Mouse (Mus musculus) neural tube, embryonic 15.5 days (tissue): ENCODE results near the gene Ttc7b. TPM values are rescaled to one million over a fixed set of nuclear protein-coding genes. Genes with fewer than 3 reads are reported as not detected.
A peak's percentile ranks its signal among the peaks of the same experiment; 100 is the strongest.

Experiments used
- ATAC-seq: fragments of 200-750 bp; cut with Nextera tagmentation; 2 replicates; pipeline ENCODE4 v1.8.0; 2017; ENCODE audit warnings: mild to moderate bottlenecking, moderate TSS enrichment, moderate library complexity; ENCODE audit not compliant: low FRiP score
- H3K27ac ChIP-seq: fragments of 300-500 bp; sonication (generic); replicated peaks from 2 replicates; pipeline ENCODE4 v1.5.1; 2015; ENCODE audit warnings: mild to moderate bottlenecking, inconsistent platforms
- H3K27me3 ChIP-seq: fragments of 300-500 bp; sonication (generic); replicated peaks from 2 replicates; pipeline ENCODE4 v1.6.1; 2015; ENCODE audit warnings: inconsistent platforms
- H3K36me3 ChIP-seq: fragments of 300-500 bp; sonication (generic); 2 replicates; pipeline ENCODE4 v1.6.1; 2015; ENCODE audit warnings: inconsistent platforms
- H3K4me1 ChIP-seq: fragments of 300-500 bp; sonication (generic); 2 replicates; pipeline ENCODE4 v1.6.1; 2015; ENCODE audit warnings: inconsistent platforms
- H3K4me2 ChIP-seq: fragments of 300-500 bp; sonication (generic); 2 replicates; pipeline ENCODE4 v1.6.1; 2015; ENCODE audit warnings: inconsistent platforms, mild to moderate bottlenecking, moderate library complexity
- H3K4me3 ChIP-seq: fragments of 300-500 bp; sonication (generic); replicated peaks from 2 replicates; pipeline ENCODE4 v1.5.1; 2015; ENCODE audit warnings: mild to moderate bottlenecking, inconsistent platforms
- H3K9ac ChIP-seq: fragments of 300-500 bp; sonication (generic); replicated peaks from 2 replicates; pipeline ENCODE4 v1.6.1; 2015; ENCODE audit warnings: mild to moderate bottlenecking, inconsistent platforms
- H3K9me3 ChIP-seq: fragments of 300-500 bp; sonication (generic); replicated peaks from 2 replicates; pipeline ENCODE4 v1.6.1; 2016; ENCODE audit warnings: inconsistent platforms
- WGBS: fragments of 180-500 bp; shearing (Covaris S2); methylation state at CpG from one replicate; pipeline ENCODE4 v1.1.7; 2015; ENCODE audit warnings: mixed read lengths; 5-methylcytosine and 5-hydroxymethylcytosine counted together
- polyA plus RNA-seq: library from polyadenylated mRNA; unstranded; fragments of >200 nt; fragmentation: Nextera tagmentation; extraction: Ambion mirVana; gene quantifications from 2 replicates; pipeline ENCODE4 v1.2.1, GENCODE M21; 2015

Gene Ttc7b
- polyA plus RNA-seq, 1 experiment from 2014 or later, result 10.2 TPM

DNA sequence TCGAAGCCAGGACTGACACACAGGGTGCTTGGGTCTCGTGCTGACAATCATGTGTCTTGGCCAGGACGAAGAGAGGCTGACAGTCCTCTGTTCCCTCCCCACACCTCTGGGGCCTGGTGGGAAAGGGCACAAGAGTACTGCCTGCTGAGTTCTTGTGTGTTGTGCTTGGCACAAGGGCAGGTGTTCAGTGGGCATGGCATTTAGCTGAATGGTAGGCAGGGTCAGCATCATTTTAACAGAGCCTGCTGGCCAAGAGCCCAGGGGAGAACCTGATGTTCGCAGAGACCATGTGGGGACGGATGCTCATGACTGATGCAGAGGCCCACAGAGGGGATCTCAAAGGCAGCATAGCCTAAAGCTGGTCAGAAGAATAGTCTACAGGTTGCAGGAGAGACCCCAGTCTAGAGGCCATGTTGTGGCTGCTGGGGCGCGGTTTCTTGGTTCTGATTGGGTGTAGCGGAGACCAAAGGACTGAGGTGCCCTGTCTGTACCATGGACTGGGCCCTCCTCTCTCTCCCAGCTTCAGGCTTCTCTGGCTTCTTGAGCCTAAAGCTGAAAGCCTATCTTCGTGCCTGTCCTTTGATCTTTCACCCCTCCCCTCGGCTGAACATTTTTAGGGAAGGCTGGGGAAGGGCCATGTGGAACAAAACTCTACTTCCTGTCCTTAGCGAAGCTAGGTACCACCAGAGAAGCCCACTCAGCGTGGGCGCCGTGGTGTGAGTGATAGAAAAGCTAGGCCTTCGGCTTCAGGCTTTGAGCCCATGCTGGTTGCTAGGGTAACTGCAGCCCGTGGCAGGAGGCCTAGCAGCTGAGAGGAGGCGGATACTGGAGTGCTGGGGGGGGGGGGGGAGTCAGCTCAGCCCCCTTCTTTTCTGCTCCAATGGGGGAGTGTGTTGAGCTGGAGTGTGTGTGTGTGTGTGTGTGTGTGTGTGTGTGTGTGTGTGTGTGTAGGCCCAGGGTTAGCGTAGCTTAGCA lies 229.6 kb downstream of the Ttc7b start:
- H3K4me3 ChIP-seq, result no peak overlapping the region
- no peaks in the 10 kb centered on the region for H3K27me3 ChIP-seq
- H3K9me3 ChIP-seq, result no peaks in the 10 kb centered on the region
- no peak overlapping the region for H3K4me2 ChIP-seq
- ATAC-seq, result peak; percentile 75
- no peaks in the 10 kb centered on the region for H3K36me3 ChIP-seq
- H3K4me1 ChIP-seq, result peaks cover 36% of the 10 kb centered on the region
- no peak overlapping the region for H3K9ac ChIP-seq
- WGBS, result 31% methylated on average over 18 of the region's 18 CpGs
- peak overlapping the region; percentile 78 for H3K27ac ChIP-seq

DNA sequence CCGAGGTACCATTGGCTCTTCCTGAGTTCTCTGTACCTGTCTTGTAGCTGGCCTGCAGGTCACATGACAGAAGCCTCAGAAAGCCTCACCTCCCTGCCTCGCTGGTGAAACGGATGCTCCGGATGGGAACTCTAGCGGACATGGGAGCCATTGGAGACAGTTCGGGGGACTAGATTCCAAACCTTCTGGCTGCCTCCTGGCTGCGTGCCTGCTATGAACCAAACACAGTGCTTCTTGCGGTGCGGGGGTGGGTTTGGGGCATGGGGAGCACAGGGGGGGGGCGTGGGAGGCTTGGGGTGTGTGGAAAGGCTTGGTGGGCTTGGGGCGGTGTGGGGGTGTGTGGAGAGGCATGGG lies 230.5 kb downstream of the Ttc7b start:
- Histone ChIP-seq H3K4me2 (no peak overlapping the region), H3K27me3 (no peaks in the 10 kb centered on the region), H3K9ac (no peak overlapping the region), H3K4me1 (peaks cover 36% of the 10 kb centered on the region), H3K9me3 (no peaks in the 10 kb centered on the region), H3K27ac (peak overlapping the region; percentile 78), H3K36me3 (no peaks in the 10 kb centered on the region), H3K4me3 (no peak overlapping the region)
- 48% methylated on average over 11 of the region's 11 CpGs for WGBS
- no peak; the same call in 1 of the 2 replicates for ATAC-seq

DNA sequence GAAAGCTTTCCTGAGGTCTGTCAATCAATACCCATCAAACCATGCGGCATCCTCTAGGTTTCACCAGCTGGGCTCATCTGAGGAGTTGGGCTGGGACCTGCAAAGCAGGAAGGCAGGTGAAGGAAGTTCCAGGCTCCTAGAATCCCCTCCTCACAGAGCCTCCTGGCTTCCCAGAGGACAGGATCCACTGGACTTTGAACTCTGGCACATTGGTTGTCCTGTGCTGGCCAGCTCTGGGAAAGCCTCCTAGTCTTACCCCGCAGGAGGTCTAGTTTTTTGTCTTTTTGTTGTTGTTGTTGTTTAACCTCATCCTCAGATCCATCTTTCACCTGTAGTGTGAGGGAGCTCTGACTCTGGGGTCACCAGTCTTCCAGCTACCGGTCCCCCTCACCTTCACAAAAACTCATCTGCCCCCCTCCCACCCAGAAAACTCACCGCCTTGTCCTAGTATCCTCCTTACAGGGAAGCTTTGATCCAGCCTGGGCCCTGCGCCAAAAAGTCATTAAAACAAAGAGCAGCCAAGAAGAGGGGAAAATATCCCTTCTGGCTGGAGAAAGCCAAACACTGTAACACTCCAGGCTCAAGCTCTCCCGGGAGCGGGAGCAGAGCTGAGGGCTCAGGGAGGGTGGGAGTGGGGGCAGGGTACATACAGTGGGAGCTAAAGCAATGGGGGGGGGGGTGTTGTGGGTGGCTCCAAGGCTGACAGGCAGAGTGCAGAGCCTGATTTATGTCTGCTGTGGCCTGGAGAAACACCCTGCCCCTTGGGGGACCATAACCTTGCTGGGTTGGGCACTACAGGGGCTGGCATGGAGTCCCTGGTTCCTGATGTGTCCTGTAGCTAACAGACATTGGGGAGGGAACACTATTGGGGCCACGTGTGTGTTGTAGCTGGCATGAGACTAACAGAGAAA lies 231.1 kb downstream of the Ttc7b start:
- Histone ChIP-seq H3K9ac (no peak overlapping the region), H3K36me3 (no peaks in the 10 kb centered on the region), H3K4me1 (peaks cover 36% of the 10 kb centered on the region), H3K9me3 (no peaks in the 10 kb centered on the region), H3K4me2 (no peak overlapping the region), H3K4me3 (no peak overlapping the region), H3K27ac (peak overlapping the region; percentile 78), H3K27me3 (no peaks in the 10 kb centered on the region)
- ATAC-seq, result peak; percentile 59
- 20% methylated on average over 8 of the region's 8 CpGs for WGBS

DNA sequence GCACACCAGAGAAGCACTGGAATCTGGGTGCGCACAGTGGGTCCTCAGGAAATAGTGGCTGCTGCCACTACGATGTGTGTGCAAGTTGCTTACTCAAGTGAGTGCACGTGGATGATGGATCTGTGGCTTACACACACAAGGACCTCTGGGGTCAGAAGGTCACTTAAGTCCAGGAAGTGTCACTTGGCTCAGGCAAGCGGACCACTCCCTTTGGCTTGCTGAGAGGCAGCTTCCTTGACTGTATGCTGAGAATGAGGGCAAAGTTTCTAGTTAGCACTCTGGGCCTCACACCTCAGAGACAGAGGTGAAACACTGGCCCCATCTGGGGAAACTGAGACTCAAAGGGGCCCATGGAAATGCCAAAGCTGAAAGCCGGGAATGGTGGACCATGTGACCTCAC lies 232.6 kb downstream of the Ttc7b start:
- ATAC-seq, result no peak

DNA sequence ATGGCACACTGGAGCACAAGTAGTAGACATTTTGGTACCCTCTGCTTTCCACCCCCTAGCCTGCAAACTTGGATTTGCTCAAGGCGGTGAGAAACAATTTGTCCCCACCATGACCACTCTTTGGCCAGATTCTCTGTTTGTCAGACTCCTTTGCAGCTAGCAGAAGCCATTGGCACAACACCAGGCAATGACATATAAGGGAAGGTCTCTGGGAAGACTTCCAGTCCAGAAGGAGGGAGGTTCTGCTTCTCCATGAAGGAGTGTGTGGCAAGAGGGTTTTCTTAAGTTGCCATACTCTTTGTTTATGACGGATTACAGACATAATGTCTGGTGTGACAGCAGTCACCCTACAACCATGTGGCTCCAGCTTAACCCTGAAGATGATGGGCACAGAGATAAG lies 233.1 kb downstream of the Ttc7b start:
- WGBS, result 92% methylated on average over 2 of the region's 2 CpGs
- Histone ChIP-seq H3K27me3 (no peaks in the 10 kb centered on the region), H3K4me3 (no peak overlapping the region), H3K4me2 (no peak overlapping the region), H3K9me3 (no peaks in the 10 kb centered on the region), H3K36me3 (no peaks in the 10 kb centered on the region), H3K9ac (no peak overlapping the region), H3K4me1 (peaks cover 36% of the 10 kb centered on the region), H3K27ac (no peak overlapping the region)
- no peak for ATAC-seq

More for the DNA sequence above, 232.6 kb downstream of the Ttc7b start:
- no peaks in the 10 kb centered on the region for H3K9me3 ChIP-seq
- no peak overlapping the region for H3K4me2 ChIP-seq
- H3K36me3 ChIP-seq, result no peaks in the 10 kb centered on the region
- H3K4me3 ChIP-seq, result no peak overlapping the region
- no peaks in the 10 kb centered on the region for H3K27me3 ChIP-seq
- H3K9ac ChIP-seq, result no peak overlapping the region
- WGBS, result 92% methylated on average over 5 of the region's 5 CpGs
- H3K27ac ChIP-seq, result no peak overlapping the region
- peaks cover 36% of the 10 kb centered on the region for H3K4me1 ChIP-seq

DNA sequence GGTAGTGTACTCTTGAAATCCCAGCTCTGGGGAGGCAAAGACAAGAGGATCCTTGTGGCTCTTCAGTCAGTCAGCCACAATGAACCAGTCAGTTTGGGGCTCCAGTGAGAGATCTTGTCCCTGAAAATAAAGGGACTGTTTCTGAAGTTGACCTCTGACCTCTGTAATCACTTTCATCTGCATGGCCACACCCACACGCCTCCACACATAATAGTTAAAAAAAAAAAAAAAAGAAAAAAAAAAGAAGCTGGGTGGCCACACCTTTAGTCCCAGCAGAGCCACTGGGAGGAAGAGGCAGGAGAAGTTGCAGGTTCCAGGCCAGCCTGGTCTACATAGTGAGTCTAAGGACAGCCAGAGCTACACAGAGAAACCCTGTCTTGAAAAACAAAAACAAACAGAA lies 237.3 kb downstream of the Ttc7b start:
- Histone ChIP-seq H3K4me1 (peaks cover 27% of the 10 kb centered on the region), H3K4me2 (no peak overlapping the region), H3K27ac (peak overlapping the region; percentile 76; the same call in 1 of the 2 replicates), H3K4me3 (no peak overlapping the region), H3K36me3 (no peaks in the 10 kb centered on the region), H3K9me3 (no peaks in the 10 kb centered on the region), H3K27me3 (no peaks in the 10 kb centered on the region), H3K9ac (no peak overlapping the region)
- ATAC-seq, result no peak
- 58% methylated on average over 1 of the region's 1 CpGs for WGBS

DNA sequence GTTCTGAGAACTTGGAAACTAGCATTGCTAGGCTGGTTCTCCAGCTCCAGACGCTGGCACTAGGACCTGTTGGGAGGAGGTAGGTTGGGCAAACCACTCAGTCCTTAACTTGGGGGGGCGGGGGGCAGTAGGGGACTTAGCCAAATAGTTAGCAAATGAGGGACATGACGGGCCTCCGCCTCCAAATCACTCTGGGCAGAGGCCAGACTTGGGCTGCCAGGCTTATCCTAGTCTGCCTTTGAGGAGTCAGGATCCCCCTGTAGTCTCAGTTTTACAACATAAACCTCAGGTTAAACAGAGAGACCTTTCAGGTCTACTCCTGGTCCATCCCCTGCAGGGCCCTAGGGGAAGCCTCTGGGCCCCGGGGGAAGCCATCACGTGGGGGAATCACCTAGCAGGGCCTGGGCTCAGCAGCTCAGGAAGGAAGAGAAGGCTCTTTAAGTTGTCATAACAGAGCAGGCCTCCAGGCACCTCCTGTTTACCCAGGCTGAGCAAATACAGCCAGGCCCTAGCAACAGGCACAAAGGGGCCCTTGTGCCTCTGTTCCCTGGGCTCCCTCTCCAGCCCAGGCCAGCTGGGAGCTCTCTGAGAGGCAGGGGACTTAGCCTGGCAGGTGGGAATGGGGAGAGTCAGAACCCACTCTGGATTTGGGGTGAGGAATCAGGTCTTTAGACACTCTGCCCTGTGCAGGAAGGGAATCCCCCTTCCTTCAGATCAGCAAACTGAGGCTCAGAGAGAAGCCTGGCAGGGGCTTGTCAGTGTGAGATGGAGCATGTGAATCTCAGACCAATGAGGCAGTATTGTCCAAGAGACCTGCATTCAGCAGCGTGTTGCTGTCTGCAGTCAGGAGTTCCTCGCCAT lies 238.4 kb downstream of the Ttc7b start:
- Histone ChIP-seq H3K27ac (peak overlapping the region; percentile 76), H3K9ac (no peak overlapping the region), H3K36me3 (no peaks in the 10 kb centered on the region), H3K27me3 (no peaks in the 10 kb centered on the region), H3K4me3 (no peak overlapping the region), H3K4me1 (peaks cover 34% of the 10 kb centered on the region), H3K4me2 (no peak overlapping the region), H3K9me3 (no peaks in the 10 kb centered on the region)
- peak; percentile 73 for ATAC-seq
- 56% methylated on average over 8 of the region's 8 CpGs for WGBS

DNA sequence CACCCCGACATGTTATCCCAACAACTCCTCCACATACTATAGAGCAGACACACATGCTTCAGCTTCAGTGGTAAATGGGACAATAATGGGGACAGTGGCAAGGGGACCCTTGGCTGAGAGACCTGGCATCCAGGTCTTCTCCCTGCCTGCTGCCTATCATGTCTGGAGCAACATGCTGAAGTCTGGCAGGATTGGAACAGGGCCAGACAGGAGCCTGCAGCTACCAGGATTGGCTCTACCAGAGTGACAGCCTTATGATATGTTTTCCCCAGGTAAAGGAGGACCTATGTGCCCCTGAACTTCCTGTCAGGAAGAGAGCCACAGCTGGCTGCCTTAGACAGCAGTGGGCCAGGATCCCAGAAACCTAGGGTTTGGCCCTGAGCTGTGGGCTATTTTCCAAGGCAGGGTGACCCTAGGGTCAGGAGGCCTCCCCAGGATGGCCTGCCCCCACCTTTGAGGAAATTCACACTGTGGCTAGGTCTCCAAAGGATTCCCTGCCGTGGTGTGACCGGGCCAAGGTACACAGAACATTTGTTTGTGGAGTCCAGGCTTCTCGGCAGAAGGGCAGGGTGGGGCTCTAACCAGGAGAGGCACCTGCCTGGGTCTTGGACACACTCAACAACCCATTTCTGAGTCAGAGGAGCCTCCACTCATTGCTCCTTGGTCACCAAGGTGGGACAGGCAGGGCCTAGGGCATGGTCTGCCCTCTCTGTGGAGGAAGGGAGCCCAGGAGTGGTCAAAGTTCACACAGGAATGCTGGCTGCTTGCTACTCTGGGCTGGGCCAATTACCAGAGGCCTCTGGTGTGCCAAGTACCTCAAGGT lies 239.4 kb downstream of the Ttc7b start:
- H3K9ac ChIP-seq, result no peak overlapping the region
- H3K36me3 ChIP-seq, result no peaks in the 10 kb centered on the region
- no peaks in the 10 kb centered on the region for H3K9me3 ChIP-seq
- no peak for ATAC-seq
- H3K27me3 ChIP-seq, result no peaks in the 10 kb centered on the region
- 81% methylated on average over 4 of the region's 4 CpGs for WGBS
- H3K27ac ChIP-seq, result peak overlapping the region; percentile 76
- H3K4me1 ChIP-seq, result peaks cover 45% of the 10 kb centered on the region
- no peak overlapping the region for H3K4me3 ChIP-seq
- H3K4me2 ChIP-seq, result no peak overlapping the region

DNA sequence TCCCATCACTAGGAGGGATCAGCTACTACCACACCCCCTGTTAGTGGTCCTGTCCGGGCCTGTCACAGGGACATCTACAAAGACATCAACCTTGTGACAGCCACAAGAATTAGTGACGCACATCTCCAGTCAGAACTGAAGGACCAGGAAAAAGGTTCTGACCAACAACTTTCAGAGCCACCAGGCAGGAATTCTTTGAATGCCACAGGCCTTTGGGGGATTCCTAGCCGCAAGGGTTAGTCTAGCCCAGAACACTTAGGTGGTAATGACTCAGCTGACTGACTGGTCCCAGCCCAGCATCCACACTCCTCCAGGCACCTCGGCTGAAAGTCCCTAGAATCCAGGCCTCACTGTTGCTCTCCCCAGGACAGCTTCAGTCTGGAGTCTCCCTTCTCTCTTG lies 240.7 kb downstream of the Ttc7b start:
- H3K9me3 ChIP-seq, result no peaks in the 10 kb centered on the region
- no peaks in the 10 kb centered on the region for H3K27me3 ChIP-seq
- H3K4me1 ChIP-seq, result peaks cover 51% of the 10 kb centered on the region
- no peak overlapping the region for H3K27ac ChIP-seq
- H3K4me3 ChIP-seq, result no peak overlapping the region
- no peak overlapping the region for H3K4me2 ChIP-seq
- ATAC-seq, result no peak
- no peak overlapping the region for H3K9ac ChIP-seq
- WGBS, result 81% methylated on average over 4 of the region's 4 CpGs
- no peaks in the 10 kb centered on the region for H3K36me3 ChIP-seq

DNA sequence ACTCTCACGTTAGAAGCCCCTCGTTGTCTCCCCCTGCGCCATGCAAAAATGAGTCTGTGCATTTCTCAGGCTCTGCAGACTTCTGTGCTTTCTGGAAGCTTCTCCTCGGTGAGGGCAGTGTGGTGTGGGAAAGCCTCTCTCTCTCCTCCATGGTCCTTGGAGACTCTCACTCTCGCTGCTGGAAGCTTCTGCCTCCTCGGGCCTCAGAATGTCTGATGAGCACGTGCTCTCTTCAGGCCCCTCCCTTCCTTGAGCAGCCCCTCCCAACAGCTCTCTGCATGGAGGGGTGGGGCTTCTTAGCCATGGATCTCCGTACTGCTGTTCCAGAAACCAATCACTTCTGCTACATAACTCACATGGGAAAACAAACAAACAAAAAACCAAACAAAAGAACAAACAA lies 242.3 kb downstream of the Ttc7b start:
- H3K9ac ChIP-seq, result no peak overlapping the region
- 36% methylated on average over 8 of the region's 8 CpGs for WGBS
- no peaks in the 10 kb centered on the region for H3K9me3 ChIP-seq
- H3K4me3 ChIP-seq, result no peak overlapping the region
- no peaks in the 10 kb centered on the region for H3K27me3 ChIP-seq
- no peak overlapping the region for H3K27ac ChIP-seq
- H3K36me3 ChIP-seq, result no peaks in the 10 kb centered on the region
- peak; percentile 42; the same call in 1 of the 2 replicates for ATAC-seq
- no peak overlapping the region for H3K4me2 ChIP-seq
- H3K4me1 ChIP-seq, result peaks cover 51% of the 10 kb centered on the region
